Mouse (Mus musculus): Measurements from ENCODE around the gene Arf1.

Arf1 gene

DNA sequence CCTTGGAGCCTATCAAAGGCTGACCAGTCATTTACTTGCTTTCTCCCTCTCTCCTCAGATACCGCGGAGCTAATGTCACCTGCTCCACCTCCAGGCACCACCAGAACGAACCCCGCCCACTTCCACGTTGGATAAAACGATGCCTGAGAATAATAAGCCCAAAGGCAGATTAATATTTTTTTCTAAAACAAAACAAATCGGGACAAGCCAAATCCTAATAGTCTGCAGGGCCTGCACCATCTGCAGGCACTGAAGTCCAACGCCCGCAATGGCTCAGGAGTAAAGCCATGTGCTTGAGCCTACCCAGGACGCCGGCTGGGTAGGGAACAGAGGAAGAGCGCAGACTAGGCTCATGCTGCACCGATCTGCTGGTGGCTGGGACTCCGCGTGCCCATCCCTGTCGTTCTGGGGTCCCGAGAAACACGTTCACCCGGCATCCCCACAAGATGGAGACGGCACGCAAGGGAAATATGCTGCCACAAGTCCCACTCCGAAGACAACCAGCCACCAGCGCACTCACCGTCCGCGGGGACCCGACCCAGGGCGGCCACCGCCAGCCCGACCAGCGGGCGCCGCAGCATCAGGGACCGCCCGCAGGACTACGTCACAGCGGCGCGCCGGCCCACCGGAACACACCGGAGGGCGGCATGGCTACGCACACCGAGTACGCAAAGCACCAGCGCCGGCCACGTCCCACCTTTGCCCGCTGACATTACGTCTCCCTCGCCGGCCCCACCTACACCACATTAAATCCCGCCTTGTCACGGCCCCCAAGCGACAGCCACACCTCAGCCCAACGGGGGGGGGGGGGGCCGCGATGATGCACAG lies 36.6 kb downstream of the Arf1 start:
- DNase-seq (ENCODE audit: low read depth, low spot score) = peak; percentile 90

GRCm38 (mm10) chr11:59187706-59188105 lies 40.4 kb downstream of the Arf1 start:
- no peak for DNase-seq (ENCODE audit: low read depth, low spot score)

GRCm38 (mm10) chr11:59185490-59185889 lies 42.6 kb downstream of the Arf1 start:
- DNase-seq (ENCODE audit: low read depth, low spot score) = no peak

DNA sequence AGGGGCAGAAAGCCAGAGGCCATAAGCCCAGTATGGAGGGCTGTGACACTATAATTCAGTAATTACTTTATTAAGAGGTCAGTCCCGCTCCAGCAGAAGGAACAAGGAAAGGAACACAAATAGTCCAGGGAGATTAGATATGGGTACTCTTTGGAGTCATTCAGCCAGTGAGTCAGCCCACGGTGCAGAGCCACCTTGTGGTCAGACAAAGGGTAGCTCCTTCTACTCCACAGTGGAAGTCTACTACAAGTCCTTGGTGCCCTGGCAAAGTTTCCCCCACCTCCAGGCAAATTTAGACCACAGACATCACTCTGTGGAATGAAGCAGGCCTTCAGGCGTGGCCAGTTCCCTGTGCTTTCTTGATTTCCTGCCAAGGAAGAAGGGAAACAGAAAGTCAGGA lies 44.2 kb downstream of the Arf1 start:
- peak; percentile 82 for DNase-seq (ENCODE audit: low read depth, low spot score)

DNA sequence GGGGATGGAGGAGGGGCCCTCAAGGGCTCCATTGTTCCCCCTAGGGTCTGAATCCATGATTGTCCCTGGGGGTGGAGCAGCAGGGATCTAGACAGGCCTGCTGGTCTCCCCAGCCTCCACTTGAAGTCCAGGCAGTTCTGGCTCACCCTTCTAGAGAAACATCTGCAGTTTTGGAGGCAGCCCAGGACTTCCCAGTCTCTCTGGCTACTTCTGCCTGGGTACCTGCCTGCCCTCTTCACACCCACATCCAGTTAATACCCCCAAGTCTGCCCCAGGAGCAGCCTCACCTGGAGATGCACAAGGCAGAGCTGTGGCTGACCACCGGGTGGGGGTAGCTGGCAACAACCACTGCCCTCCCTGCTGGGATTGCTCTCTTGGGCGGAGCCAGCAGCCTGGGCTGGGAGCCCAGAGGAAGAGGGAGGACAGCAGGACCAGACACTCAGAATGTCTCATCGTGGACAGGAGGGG lies 45.2 kb downstream of the Arf1 start, which contains the start of gene Gjc2:
Gene Gjc2 (minus strand): TSS at position 350 of the 468 bp plus-strand sequence.
- peak; percentile 57 for DNase-seq (ENCODE audit: low read depth, low spot score)

DNA sequence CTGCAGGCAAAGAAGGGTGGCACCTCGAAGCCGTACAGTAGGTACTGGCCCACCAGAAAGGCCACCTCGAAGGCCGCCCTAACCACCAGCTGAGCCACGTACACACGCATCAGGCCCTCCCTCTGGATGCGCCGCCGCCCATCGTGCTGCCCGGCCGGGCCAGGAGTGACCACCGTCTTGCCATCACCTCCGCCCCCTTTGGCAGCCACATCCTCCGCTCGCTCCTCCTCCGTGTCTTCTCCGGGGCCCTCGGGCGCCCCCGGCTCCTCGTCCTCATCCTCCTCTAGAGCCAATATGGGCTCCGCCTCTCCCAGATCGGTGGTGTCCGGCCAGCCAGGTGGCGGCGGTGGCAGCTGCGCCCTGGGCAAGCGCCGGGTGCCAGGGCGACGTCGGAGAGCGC lies 51.1 kb downstream of the Arf1 start:
- no peak for DNase-seq (ENCODE audit: low read depth, low spot score)

- no peak for DNase-seq (ENCODE audit: low read depth, low spot score)
Observed at GRCm38 (mm10) chr11:59176475-59176874, 51.6 kb downstream of the Arf1 start.

- no peak for DNase-seq (ENCODE audit: low read depth, low spot score)
Observed at GRCm38 (mm10) chr11:59174189-59174838, 53.8 kb downstream of the Arf1 start.

GRCm38 (mm10) chr11:59170549-59170948 lies 57.5 kb downstream of the Arf1 start:
- no peak for DNase-seq (ENCODE audit: low read depth, low spot score)

- DNase-seq (ENCODE audit: low read depth, low spot score) = no peak
Observed at GRCm38 (mm10) chr11:59169807-59170206, 58.3 kb downstream of the Arf1 start.

GRCm38 (mm10) chr11:59165616-59166241 lies 62.3 kb downstream of the Arf1 start:
- no peak for DNase-seq (ENCODE audit: low read depth, low spot score)

- peak; percentile 47 for DNase-seq (ENCODE audit: low read depth, low spot score)
Observed at GRCm38 (mm10) chr11:59164384-59164783, 63.7 kb downstream of the Arf1 start.

DNA sequence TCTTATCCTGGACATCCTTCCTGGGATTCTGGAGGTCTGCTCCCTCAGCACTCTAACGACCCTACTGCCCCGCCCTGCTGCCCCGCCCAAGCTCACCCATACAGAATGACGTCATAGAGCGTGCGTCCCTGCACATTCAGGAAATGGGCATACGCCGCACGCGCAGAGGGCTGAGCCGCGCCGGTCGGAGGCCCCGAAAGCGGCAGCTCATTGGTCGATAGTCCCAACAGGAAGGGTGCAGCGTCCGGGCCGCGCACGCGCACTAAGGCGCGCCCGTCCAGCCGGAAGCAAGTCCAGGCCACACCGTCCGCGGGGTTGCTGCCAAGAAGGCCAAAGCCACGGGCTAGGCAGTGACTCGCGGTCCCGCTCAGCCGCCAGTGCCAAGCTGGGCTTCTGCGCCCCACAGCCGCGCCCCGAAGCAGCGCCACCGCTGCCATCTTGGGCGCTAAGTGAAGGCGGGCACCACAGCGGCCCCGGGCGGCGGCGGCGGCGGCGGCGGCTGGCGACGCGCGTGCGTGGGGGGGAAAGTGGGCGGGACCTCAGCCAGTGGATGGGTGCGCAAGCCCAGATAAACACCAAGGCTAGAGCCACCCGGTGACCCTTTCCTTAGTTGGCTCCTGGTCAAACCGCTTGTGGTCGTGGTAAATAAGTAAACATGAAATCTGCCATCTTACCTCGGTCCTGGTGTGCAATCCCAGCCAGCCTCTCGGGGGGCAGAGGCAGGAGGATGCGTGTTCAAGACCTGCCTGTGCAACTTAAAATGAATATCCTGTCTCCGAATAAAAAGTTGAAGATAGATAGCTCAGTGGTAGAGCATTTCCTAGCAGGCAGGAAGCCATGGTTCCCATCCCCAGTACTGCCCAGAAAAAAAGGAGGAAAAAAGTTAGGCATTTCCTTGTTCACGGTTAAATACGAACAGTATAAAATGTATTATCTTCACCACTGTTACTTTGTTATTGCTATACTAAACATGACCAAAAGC lies 64.5 kb downstream of the Arf1 start, which contains the start of gene Iba57:
Gene Iba57 (minus strand): TSS at position 485 of the 982 bp plus-strand sequence.
- DNase-seq (ENCODE audit: low read depth, low spot score) = peak; percentile 100

GRCm38 (mm10) chr11:59162443-59163254 lies 65.4 kb downstream of the Arf1 start:
- no peak for DNase-seq (ENCODE audit: low read depth, low spot score)
